Mouse (Mus musculus): ENCODE data around the gene Ctdsp2. TPM values are rescaled to one million over a fixed set of nuclear protein-coding genes. Genes with fewer than 3 reads are reported as not detected.

The Ctdsp2 gene
- total and polyA plus RNA-seq, 3 experiments = 8.9 to 21.9 (median 20.2) TPM

DNA sequence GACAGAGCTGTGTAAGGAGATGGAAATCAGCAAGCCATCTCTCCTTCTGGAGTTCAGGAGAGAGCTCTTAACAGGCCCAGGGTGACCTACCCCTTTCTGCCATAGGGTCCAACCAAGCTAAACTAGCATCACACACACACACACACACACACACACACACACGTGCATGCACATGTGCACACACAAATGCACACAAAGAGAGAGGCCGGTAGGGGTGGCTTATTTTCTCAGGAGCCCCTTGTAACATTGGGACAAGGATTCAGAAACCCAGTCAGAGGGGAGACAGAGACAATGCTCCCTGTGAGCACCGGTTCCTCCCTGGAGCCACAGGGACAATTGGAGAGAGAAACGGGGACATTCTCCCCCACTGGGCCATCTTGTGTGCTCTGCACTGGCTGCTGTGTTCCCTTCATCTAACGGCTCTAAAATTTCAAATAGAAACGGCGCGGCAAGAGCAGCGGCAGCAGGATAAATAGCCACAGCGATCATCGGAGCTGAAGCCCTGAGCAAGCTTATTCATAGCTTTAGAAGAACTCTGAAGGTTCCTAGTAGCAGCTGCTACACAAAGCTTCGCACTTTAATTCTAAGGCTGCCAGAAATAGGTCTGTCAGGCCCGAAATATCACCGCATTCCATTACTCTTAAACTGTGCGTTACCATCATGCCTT is 21.7 kb upstream of the Ctdsp2 start:
- Histone ChIP-seq H3K27ac (ENCODE audit: insufficient read depth, low read depth) (no peak overlapping the region), H3K4me3 (replicated peaks in 1 of 3; ENCODE audit: low read depth in 2 of 3, low read length in 2 of 3, poor library complexity in 1 of 3) (no peak overlapping the region), H3K79me2 (replicated peaks; ENCODE audit: control insufficient read depth, extremely low read depth, insufficient read depth, poor library complexity, severe bottlenecking) (no peaks in the 10 kb centered on the region), H3K4me2 (ENCODE audit: insufficient read depth, low read depth, poor library complexity, severe bottlenecking) (no peak overlapping the region), H3K9ac (ENCODE audit: insufficient read depth, low read depth) (no peak overlapping the region), H3K27me3 (replicated peaks) (peaks cover 17% of the 10 kb centered on the region), H3K9me3 (replicated peaks; ENCODE audit: low read length) (peaks cover 9% of the 10 kb centered on the region), H3K36me3 (replicated peaks in 1 of 2; ENCODE audit: control insufficient read depth in 1 of 2, insufficient read depth in 1 of 2, low read length in 1 of 2) (no peaks in the 10 kb centered on the region), H3K4me1 (ENCODE audit: control insufficient read depth in 1 of 2, insufficient read depth in 2 of 2) (peaks cover 9 to 14% of the 10 kb centered on the region in 2 experiments)
- no peak for DNase-seq (ENCODE audit: extremely low read depth)
- in situ Hi-C loops (cut with MboI; ENCODE audit: low pct_ligation_motif_present, low pct_unique_long_range_greater_than_20kb, low sequenced_read_pairs) (no loop called here), dilution Hi-C loops (cut with MboI; ENCODE audit: extremely low pct_ligation_motif_present, extremely low pct_unique_long_range_greater_than_20kb, low sequenced_read_pairs) (no loop called here)
- TF ChIP-seq UBTF (IDR thresholded peaks at IDR 0.05; ENCODE audit: low read depth, low read length) (no peak), ZC3H11A (IDR thresholded peaks at IDR 0.05; ENCODE audit: low read depth, low read length) (no peak), POLR2AphosphoS2 (IDR thresholded peaks at IDR 0.05; ENCODE audit: low read depth, low read length) (no peak), RCOR1 (conservative IDR thresholded peaks at IDR 0.05; ENCODE audit: low read depth, low read length) (no peak), TBP (conservative IDR thresholded peaks at IDR 0.05; ENCODE audit: low read depth, low read length) (no peak), ZMIZ1 (IDR thresholded peaks at IDR 0.05; ENCODE audit: low read depth, low read length) (no peak), E2F4 (IDR thresholded peaks at IDR 0.05; ENCODE audit: insufficient replicate concordance, low read depth, low read length) (no peak), KAT2A (IDR thresholded peaks at IDR 0.05; ENCODE audit: insufficient replicate concordance, low read length) (no peak), ZNF384 (IDR thresholded peaks at IDR 0.05; ENCODE audit: low read depth, low read length) (no peak), TCF12 (IDR thresholded peaks at IDR 0.05; ENCODE audit: low read depth, low read length) (no peak), MAZ (IDR thresholded peaks at IDR 0.05; ENCODE audit: low read depth, low read length) (no peak)

DNA sequence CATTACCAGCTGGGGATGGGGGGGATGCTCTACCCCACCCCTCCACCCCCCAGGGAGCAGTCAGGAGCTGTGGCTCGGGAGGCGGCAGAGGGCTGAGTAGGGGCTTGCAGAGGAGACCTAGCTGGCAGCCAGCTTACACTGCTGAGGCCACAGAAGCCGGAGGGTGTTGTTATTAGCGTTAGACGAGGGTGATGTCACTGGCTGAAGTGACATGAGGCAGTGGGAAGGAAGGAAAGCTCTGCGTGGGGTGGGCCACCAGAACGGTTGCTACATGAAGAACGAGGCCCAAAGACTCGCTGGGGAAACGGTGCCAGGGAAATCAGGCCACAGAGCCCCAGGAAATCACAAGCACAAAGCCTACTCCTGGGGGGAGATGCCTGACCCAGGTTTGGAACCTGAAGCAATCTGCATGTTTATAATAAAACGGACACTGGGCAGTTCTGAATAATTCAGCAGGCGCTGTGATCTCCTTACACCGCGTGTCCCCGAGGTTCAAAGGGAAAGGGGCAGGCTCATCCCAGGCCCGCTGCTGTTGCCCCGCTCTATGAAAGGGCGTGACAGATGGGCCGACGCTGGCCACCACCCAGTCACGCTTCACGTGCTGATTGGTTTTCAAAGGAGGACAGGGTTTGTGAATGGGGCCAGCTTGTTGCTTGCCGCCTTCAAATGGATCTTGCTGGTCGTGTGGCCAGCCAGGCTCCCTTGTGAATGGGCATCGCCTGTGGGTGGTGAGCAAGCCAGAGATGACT is 21.0 kb upstream of the Ctdsp2 start:
- Histone ChIP-seq H3K9me3 (replicated peaks; ENCODE audit: low read length) (peaks cover 6% of the 10 kb centered on the region), H3K27me3 (replicated peaks) (peaks cover 17% of the 10 kb centered on the region), H3K27ac (ENCODE audit: insufficient read depth, low read depth) (no peak overlapping the region), H3K79me2 (replicated peaks; ENCODE audit: control insufficient read depth, extremely low read depth, insufficient read depth, poor library complexity, severe bottlenecking) (no peaks in the 10 kb centered on the region), H3K36me3 (replicated peaks in 1 of 2; ENCODE audit: control insufficient read depth in 1 of 2, insufficient read depth in 1 of 2, low read length in 1 of 2) (no peaks in the 10 kb centered on the region), H3K4me1 (ENCODE audit: control insufficient read depth in 1 of 2, insufficient read depth in 2 of 2) (peaks cover 12 to 21% of the 10 kb centered on the region in 2 experiments), H3K9ac (ENCODE audit: insufficient read depth, low read depth) (no peak overlapping the region), H3K4me2 (ENCODE audit: insufficient read depth, low read depth, poor library complexity, severe bottlenecking) (no peak overlapping the region), H3K4me3 (replicated peaks in 1 of 3; ENCODE audit: low read depth in 2 of 3, low read length in 2 of 3, poor library complexity in 1 of 3) (no peak overlapping the region)
- TF ChIP-seq RAD21 (IDR thresholded peaks at IDR 0.05; ENCODE audit: low read depth, low read length) (no peak), CHD2 (IDR thresholded peaks at IDR 0.05; ENCODE audit: low read length) (no peak), ELF1 (IDR thresholded peaks at IDR 0.05; ENCODE audit: low read depth, low read length) (no peak), HCFC1 (IDR thresholded peaks at IDR 0.05; ENCODE audit: low read depth, low read length) (no peak), POLR2A (IDR thresholded peaks at IDR 0.05; ENCODE audit: low read depth, low read length) (no peak), EP300 (IDR thresholded peaks at IDR 0.05; ENCODE audit: low read length) (no peak), SMC3 (IDR thresholded peaks at IDR 0.05; ENCODE audit: low read depth, low read length) (no peak), MXI1 (IDR thresholded peaks at IDR 0.05; ENCODE audit: low read depth, low read length) (no peak), MEF2A (IDR thresholded peaks at IDR 0.05; ENCODE audit: borderline replicate concordance, low read depth, low read length) (no peak), ZC3H11A (IDR thresholded peaks at IDR 0.05; ENCODE audit: low read depth, low read length) (no peak), SIN3A (IDR thresholded peaks at IDR 0.05; ENCODE audit: low read length) (no peak), ETS1 (conservative IDR thresholded peaks at IDR 0.05; ENCODE audit: low read depth, low read length) (no peak), IRF4 (IDR thresholded peaks at IDR 0.05; ENCODE audit: low read depth, low read length) (no peak), E2F4 (IDR thresholded peaks at IDR 0.05; ENCODE audit: insufficient replicate concordance, low read depth, low read length) (no peak)
- in situ Hi-C loops (cut with MboI; ENCODE audit: low pct_ligation_motif_present, low pct_unique_long_range_greater_than_20kb, low sequenced_read_pairs) = no loop called here
- dilution Hi-C loops (cut with MboI; ENCODE audit: extremely low pct_ligation_motif_present, extremely low pct_unique_long_range_greater_than_20kb, low sequenced_read_pairs) = no loop called here
- no peak for DNase-seq (ENCODE audit: extremely low read depth)
